Mouse (Mus musculus): ENCODE data around the gene Acap3. TPM values are rescaled to one million over a fixed set of nuclear protein-coding genes. Genes with fewer than 3 reads are reported as not detected.

Acap3 gene
- polyA plus RNA-seq, 1 experiment from 2014 or later = 67.8 TPM

DNA sequence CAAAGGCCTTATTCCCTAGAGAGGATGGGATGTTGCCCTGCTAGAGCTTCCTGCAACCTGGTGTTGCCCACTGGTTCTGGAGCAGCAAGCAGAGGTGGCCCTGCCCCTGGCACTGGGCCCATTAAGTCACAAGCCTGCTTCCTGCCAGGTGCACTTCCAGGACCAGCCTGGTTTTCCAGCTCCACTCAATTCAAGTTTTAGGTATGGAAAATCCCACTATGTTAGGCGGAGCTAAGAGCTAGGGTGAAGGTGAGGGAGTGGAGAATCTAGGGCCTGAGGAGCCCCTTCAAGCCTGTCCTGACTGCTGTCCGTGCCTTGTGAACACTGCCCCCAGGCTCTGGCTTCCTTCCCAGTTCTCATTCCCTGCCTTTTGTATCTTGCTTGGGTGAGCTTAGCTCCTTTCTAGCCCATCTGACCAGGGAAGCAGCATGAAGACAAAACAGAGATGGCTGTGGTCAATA is 39.6 kb upstream of the Acap3 start:
- 80% methylated on average over 2 of the region's 2 CpGs for WGBS

DNA sequence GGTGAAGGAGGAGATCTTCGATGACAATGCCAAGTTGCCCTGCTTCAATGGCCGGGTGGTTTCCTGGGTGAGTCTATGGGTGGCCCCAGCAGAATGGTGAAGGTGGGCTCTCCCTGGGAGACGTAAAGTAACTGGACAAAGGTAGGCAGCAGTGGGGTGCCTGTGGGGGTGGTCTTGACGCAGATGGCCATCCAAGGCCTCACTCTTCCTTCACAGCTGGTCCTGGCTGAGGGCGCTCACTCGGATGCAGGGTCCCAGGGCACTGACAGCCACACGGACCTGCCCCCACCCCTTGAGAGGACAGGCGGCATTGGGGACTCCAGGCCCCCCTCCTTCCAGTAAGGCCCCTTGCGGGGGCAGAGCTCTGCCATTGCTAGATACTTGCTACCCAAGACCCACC is 38.2 kb upstream of the Acap3 start:
- Histone ChIP-seq H3K36me3 (ENCODE audit: control insufficient read depth, insufficient read depth, low read length) (peaks cover 37% of the 10 kb centered on the region), H3K4me1 (ENCODE audit: control insufficient read depth, insufficient read depth, low read length) (peaks cover 19% of the 10 kb centered on the region), H3K4me3 (ENCODE audit: low read depth, low read length) (no peak overlapping the region), H3K27me3 (ENCODE audit: control insufficient read depth, insufficient read depth, low read length) (no peaks in the 10 kb centered on the region), H3K27ac (ENCODE audit: low read depth, low read length) (no peak overlapping the region), H3K9me3 (ENCODE audit: control insufficient read depth, low read length) (no peaks in the 10 kb centered on the region), H3K4me2 (ENCODE audit: low read depth, low read length) (no peak overlapping the region), H3K9ac (replicated peaks; ENCODE audit: low read depth, low read length) (no peak overlapping the region)
- 93% methylated on average over 9 of the region's 9 CpGs for WGBS
- ATAC-seq (ENCODE audit: low read depth) = no peak

More for the DNA sequence above, 39.6 kb upstream of the Acap3 start:
- Histone ChIP-seq H3K9ac (replicated peaks; ENCODE audit: low read depth, low read length) (no peak overlapping the region), H3K9me3 (ENCODE audit: control insufficient read depth, low read length) (no peaks in the 10 kb centered on the region), H3K4me1 (ENCODE audit: control insufficient read depth, insufficient read depth, low read length) (peaks cover 25% of the 10 kb centered on the region), H3K36me3 (ENCODE audit: control insufficient read depth, insufficient read depth, low read length) (peaks cover 24% of the 10 kb centered on the region), H3K4me2 (ENCODE audit: low read depth, low read length) (no peak overlapping the region), H3K4me3 (ENCODE audit: low read depth, low read length) (no peak overlapping the region), H3K27ac (ENCODE audit: low read depth, low read length) (no peak overlapping the region), H3K27me3 (ENCODE audit: control insufficient read depth, insufficient read depth, low read length) (no peaks in the 10 kb centered on the region)
- no peak for ATAC-seq (ENCODE audit: low read depth)

DNA sequence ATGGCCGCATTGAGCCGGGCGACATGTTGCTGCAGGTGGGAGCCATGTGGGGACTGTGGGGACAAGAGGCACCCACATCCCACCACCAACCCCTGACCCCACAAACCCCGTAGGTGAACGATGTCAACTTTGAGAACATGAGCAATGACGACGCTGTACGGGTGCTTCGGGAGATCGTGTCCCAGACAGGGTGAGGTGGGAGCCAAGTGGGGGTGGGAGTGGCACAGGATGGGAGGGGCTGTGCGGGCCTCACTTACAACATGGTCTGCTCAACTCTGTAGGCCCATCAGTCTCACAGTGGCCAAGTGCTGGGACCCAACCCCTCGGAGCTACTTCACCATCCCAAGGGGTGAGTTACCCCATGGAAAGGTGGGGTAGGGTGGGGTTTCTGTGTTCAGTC is 36.6 kb upstream of the Acap3 start:
- WGBS = 99% methylated on average over 12 of the region's 12 CpGs
- Histone ChIP-seq H3K27me3 (ENCODE audit: control insufficient read depth, insufficient read depth, low read length) (no peaks in the 10 kb centered on the region), H3K4me3 (ENCODE audit: low read depth, low read length) (no peak overlapping the region), H3K36me3 (ENCODE audit: control insufficient read depth, insufficient read depth, low read length) (peaks cover 44% of the 10 kb centered on the region), H3K4me2 (ENCODE audit: low read depth, low read length) (no peak overlapping the region), H3K9me3 (ENCODE audit: control insufficient read depth, low read length) (no peaks in the 10 kb centered on the region), H3K9ac (replicated peaks; ENCODE audit: low read depth, low read length) (no peak overlapping the region), H3K27ac (ENCODE audit: low read depth, low read length) (no peak overlapping the region), H3K4me1 (ENCODE audit: control insufficient read depth, insufficient read depth, low read length) (peaks cover 4% of the 10 kb centered on the region; the same call in 1 of the 2 replicates)
- 0 out of 2 replicates have a peak, but pooled peaks have one; percentile 16 for ATAC-seq (ENCODE audit: low read depth)

DNA sequence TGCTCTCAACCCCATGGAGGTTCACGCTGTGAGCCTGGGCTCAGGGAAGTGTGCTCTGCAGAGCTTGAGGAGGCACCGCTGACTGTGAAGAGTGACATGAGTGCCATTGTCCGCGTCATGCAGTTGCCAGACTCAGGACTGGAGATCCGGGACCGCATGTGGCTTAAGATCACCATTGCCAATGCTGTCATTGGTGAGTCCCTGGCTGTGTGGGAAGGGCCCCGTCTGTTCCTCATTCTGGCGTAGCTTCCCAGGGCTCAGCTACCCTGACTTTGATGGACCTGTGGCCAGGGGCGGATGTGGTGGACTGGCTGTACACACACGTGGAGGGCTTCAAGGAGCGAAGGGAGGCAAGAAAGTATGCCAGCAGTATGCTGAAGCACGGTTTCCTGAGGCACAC is 35.6 kb upstream of the Acap3 start:
- 94% methylated on average over 12 of the region's 12 CpGs for WGBS
- Histone ChIP-seq H3K36me3 (ENCODE audit: control insufficient read depth, insufficient read depth, low read length) (peaks cover 54% of the 10 kb centered on the region), H3K4me1 (ENCODE audit: control insufficient read depth, insufficient read depth, low read length) (no peaks in the 10 kb centered on the region), H3K27ac (ENCODE audit: low read depth, low read length) (no peak overlapping the region), H3K27me3 (ENCODE audit: control insufficient read depth, insufficient read depth, low read length) (no peaks in the 10 kb centered on the region), H3K4me3 (ENCODE audit: low read depth, low read length) (no peak overlapping the region), H3K4me2 (ENCODE audit: low read depth, low read length) (no peak overlapping the region), H3K9me3 (ENCODE audit: control insufficient read depth, low read length) (no peaks in the 10 kb centered on the region), H3K9ac (replicated peaks; ENCODE audit: low read depth, low read length) (no peak overlapping the region)
- ATAC-seq (ENCODE audit: low read depth) = no peak

DNA sequence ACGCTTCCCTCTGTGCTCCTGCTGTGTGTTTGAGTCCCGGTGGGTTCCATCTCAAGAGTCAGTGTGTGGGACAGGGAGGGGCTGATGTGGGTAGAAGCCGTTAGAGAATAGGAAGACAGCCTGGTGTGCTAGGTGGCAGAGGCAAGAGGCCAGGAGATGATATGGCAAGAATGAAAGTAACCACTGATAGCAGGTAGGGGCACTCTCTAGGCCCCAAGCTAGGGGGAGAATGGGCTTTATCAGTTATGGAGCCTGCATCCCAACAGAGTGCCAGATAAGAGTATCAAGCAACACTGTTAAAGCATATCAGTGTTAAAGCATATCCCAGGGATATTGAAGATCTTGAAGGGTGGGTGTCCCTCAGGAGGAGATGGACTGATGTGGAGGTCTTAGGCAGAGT is 34.7 kb upstream of the Acap3 start:
- ATAC-seq (ENCODE audit: low read depth) = no peak
- no peak overlapping the region for H3K4me3 ChIP-seq (ENCODE audit: low read depth, low read length)
- no peak overlapping the region for H3K27ac ChIP-seq (ENCODE audit: low read depth, low read length)
- no peak overlapping the region for H3K4me2 ChIP-seq (ENCODE audit: low read depth, low read length)
- H3K9me3 ChIP-seq (ENCODE audit: control insufficient read depth, low read length) = no peaks in the 10 kb centered on the region
- peaks cover 59% of the 10 kb centered on the region for H3K36me3 ChIP-seq (ENCODE audit: control insufficient read depth, insufficient read depth, low read length)
- no peaks in the 10 kb centered on the region for H3K27me3 ChIP-seq (ENCODE audit: control insufficient read depth, insufficient read depth, low read length)
- no peaks in the 10 kb centered on the region for H3K4me1 ChIP-seq (ENCODE audit: control insufficient read depth, insufficient read depth, low read length)
- WGBS = 91% methylated on average over 3 of the region's 3 CpGs
- no peak overlapping the region for H3K9ac ChIP-seq (replicated peaks; ENCODE audit: low read depth, low read length)

DNA sequence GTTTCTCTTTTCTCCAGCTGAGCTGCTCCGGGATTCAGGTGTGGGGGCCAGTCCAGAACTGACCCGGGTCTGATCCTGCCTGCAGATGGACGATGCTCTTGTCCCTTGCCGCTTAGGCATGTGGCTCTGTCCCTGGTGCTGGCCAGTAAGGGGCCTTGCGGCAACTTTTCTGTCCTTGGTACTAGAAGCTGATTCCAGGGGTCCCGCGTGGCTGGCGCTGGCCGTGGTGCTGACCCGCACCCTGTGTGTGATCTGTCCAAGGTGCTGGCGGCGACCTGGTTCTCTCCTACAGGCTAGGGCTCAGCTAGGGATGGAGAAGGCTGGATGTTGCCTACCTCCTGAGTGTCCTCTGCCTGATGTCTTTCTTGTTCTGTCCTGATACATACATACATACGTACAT is 32.3 kb upstream of the Acap3 start:
- ATAC-seq (ENCODE audit: low read depth) = no peak
- Histone ChIP-seq H3K9me3 (ENCODE audit: control insufficient read depth, low read length) (no peaks in the 10 kb centered on the region), H3K27me3 (ENCODE audit: control insufficient read depth, insufficient read depth, low read length) (no peaks in the 10 kb centered on the region), H3K4me1 (ENCODE audit: control insufficient read depth, insufficient read depth, low read length) (no peaks in the 10 kb centered on the region), H3K9ac (replicated peaks; ENCODE audit: low read depth, low read length) (no peak overlapping the region), H3K27ac (ENCODE audit: low read depth, low read length) (no peak overlapping the region), H3K4me2 (ENCODE audit: low read depth, low read length) (no peak overlapping the region), H3K4me3 (ENCODE audit: low read depth, low read length) (no peak overlapping the region), H3K36me3 (ENCODE audit: control insufficient read depth, insufficient read depth, low read length) (peaks cover 59% of the 10 kb centered on the region)
- whole genome bisulfite sequencing = 33% methylated on average over 13 of the region's 13 CpGs

DNA sequence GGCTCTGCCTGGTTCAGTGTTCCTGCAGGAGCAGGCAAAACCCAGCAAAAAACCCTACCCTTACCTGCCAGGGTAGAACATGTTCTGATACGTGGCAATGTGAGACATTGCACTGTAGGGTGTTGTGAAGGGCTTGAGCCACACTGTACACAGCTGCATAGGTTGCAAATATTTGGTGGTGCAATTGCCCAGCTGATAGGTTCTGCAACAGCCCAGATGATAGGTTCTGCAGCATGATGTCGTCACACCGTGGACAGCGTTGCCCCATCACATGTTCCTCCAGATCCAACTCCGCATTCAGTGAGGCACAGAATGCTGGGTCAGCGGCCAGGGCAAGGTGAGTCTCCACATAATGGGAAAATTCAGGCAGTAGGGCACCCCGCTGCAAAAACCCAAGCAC is 29.8 kb upstream of the Acap3 start:
- ATAC-seq (ENCODE audit: low read depth) = no peak
- Histone ChIP-seq H3K9ac (replicated peaks; ENCODE audit: low read depth, low read length) (no peak overlapping the region), H3K9me3 (ENCODE audit: control insufficient read depth, low read length) (no peaks in the 10 kb centered on the region), H3K4me1 (ENCODE audit: control insufficient read depth, insufficient read depth, low read length) (no peaks in the 10 kb centered on the region), H3K27me3 (ENCODE audit: control insufficient read depth, insufficient read depth, low read length) (no peaks in the 10 kb centered on the region), H3K36me3 (ENCODE audit: control insufficient read depth, insufficient read depth, low read length) (peaks cover 49% of the 10 kb centered on the region), H3K4me2 (ENCODE audit: low read depth, low read length) (no peak overlapping the region), H3K27ac (ENCODE audit: low read depth, low read length) (no peak overlapping the region), H3K4me3 (ENCODE audit: low read depth, low read length) (no peak overlapping the region)
- WGBS = 95% methylated on average over 7 of the region's 7 CpGs

DNA sequence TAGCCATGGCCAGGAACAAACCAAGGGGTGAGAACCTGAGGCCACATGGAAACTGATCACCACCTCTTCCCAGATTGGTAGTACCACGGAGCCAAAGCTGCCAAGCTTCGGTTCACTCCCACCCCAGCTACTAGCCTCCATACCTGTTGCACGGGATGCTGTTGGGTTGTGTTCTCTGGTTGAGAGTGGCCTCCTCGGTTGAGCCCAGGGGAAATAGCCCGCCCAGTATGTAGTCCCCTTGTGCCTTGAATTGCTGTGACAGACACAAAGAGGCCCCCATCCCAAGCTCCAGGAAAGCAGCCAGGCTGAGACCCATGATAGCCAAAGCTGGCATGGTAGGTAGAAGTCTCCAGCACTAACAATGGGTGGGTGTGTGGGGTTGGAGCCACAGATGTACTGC is 28.6 kb upstream of the Acap3 start, which contains the start of gene Tas1r3:
Tas1r3 (minus strand) TSS at position 362 of the 400 bp plus-strand sequence.
- Histone ChIP-seq H3K4me1 (ENCODE audit: control insufficient read depth, insufficient read depth, low read length) (no peaks in the 10 kb centered on the region), H3K9ac (replicated peaks; ENCODE audit: low read depth, low read length) (no peak within 1 kb of the TSS), H3K9me3 (ENCODE audit: control insufficient read depth, low read length) (no peaks in the 10 kb centered on the region), H3K4me3 (ENCODE audit: low read depth, low read length) (no peak within 1 kb of the TSS), H3K36me3 (ENCODE audit: control insufficient read depth, insufficient read depth, low read length) (peaks cover 42% of the 10 kb centered on the region), H3K4me2 (ENCODE audit: low read depth, low read length) (no peak within 1 kb of the TSS), H3K27ac (ENCODE audit: low read depth, low read length) (no peak within 1 kb of the TSS), H3K27me3 (ENCODE audit: control insufficient read depth, insufficient read depth, low read length) (no peaks in the 10 kb centered on the region)
- no peak for ATAC-seq (ENCODE audit: low read depth)
- 80% methylated on average over 5 of the region's 5 CpGs for WGBS

DNA sequence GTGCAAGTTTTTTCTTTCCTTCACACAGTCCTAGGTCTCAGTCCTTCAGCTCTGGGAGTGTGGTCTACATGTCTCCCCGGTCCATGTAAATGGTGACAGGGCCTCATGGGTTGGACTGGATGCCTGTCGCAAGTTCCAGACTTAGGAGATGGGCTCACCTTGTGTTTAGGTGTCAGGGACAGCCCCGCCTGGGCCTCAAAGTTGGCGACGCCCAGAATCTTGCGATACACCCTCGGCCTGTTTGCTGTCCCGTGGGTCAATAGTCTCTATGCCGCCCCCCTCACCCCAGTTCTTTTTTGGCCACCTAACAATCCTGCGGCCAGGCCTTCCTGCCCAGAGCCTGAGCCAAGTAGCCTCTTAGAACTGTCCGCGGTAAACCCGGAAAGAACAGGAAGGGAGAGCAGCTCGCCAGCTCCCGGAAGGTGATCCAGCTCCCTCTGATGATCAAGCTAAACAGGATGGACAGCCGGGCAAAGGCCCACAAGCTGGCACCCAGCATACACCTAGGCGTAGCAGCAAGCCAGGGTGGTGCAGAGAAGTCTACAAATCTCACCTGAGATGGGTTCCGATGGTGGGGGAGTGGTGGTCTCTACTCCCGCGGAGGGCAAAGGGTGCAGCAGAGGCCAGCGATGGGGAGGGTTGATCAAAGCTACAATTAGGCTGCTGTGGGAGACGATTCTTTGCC is 22.9 kb upstream of the Acap3 start:
- Histone ChIP-seq H3K27ac (ENCODE audit: low read depth, low read length) (no peak overlapping the region; the same call in 1 of the 2 replicates), H3K4me2 (ENCODE audit: low read depth, low read length) (peak overlapping the region; percentile 89), H3K4me1 (ENCODE audit: control insufficient read depth, insufficient read depth, low read length) (peaks cover 14% of the 10 kb centered on the region; the same call in 1 of the 2 replicates), H3K9ac (replicated peaks; ENCODE audit: low read depth, low read length) (peak overlapping the region; percentile 72), H3K36me3 (ENCODE audit: control insufficient read depth, insufficient read depth, low read length) (peaks cover 27% of the 10 kb centered on the region), H3K27me3 (ENCODE audit: control insufficient read depth, insufficient read depth, low read length) (no peaks in the 10 kb centered on the region), H3K4me3 (ENCODE audit: low read depth, low read length) (peak overlapping the region; percentile 69), H3K9me3 (ENCODE audit: control insufficient read depth, low read length) (no peaks in the 10 kb centered on the region)
- ATAC-seq (ENCODE audit: low read depth) = peak; percentile 60
- 12% methylated on average over 22 of the region's 22 CpGs for WGBS

Data from neural tube, embryonic 14.5 days (tissue).